In the genomic region with DNA sequence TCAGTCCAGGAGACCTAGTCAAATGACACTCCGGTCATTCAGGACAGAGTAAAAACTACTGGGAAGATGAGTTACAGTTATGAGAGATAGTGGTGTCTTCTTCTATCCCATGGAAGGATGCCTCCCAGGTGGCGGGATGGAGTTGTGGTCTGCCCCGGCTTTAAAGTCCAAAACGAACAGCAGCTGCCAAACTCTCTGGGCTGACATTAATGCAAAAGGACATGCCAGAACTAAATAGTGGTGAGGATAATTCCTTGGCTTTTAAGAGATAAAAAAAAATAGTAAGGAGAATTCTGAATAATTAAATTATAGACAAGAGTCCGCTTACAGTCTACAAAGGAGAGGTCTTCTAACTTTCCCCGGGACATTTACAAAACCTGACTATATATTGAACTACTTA, we compare ENCODE assay signal across 19 mouse cellular contexts.
DNase-seq lines count a peak whose midpoint lies in the region; ATAC-seq and TF ChIP-seq lines count a peak whose summit lies in the region.
"Had no signal": no experiment of that assay in that cellular context is flagged by ENCODE, and none has a peak within 500 bp of the region (broad histone marks: within the 10 kb centered on the region; RNA-seq: fewer than 3 reads in every experiment).

No protein-coding gene starts in this region.

- no peaks in the 10 kb centered on the region for H3K9me3 ChIP-seq in liver, embryonic 13.5 days (replicated peaks)
- no peaks in the 10 kb centered on the region for H3K9me3 ChIP-seq in liver, postnatal 0 days (ENCODE audit: low read length)
- no peaks in the 10 kb centered on the region for H3K9me3 ChIP-seq in midbrain, embryonic 11.5 days (ENCODE audit: control insufficient read depth, low read length)
- no peaks in the 10 kb centered on the region for H3K9me3 ChIP-seq in midbrain, embryonic 16.5 days (replicated peaks; ENCODE audit: control insufficient read depth, low read length, poor library complexity, severe bottlenecking)
- H3K9me3 ChIP-seq: embryonic facial prominence, embryonic 10.5 days; embryonic facial prominence, embryonic 12.5 days; forebrain, embryonic 13.5 days; forebrain, embryonic 15.5 days had no signal

- TF ChIP-seq EP300 in liver, postnatal 0 days (IDR thresholded peaks at IDR 0.05; ENCODE audit: low read depth), result no peak

- H3K4me3 ChIP-seq in liver, embryonic 13.5 days (replicated peaks), result no peak overlapping the region
- H3K4me3 ChIP-seq in liver, postnatal 0 days (ENCODE audit: low read depth, low read length), result no peak overlapping the region
- no peak overlapping the region for H3K4me3 ChIP-seq in midbrain, embryonic 11.5 days (ENCODE audit: low read depth, low read length)
- no peak overlapping the region for H3K4me3 ChIP-seq in midbrain, embryonic 16.5 days (ENCODE audit: low read depth, low read length)
- H3K4me3 ChIP-seq: embryonic facial prominence, embryonic 10.5 days; embryonic facial prominence, embryonic 12.5 days; forebrain, embryonic 13.5 days; forebrain, embryonic 15.5 days had no signal

- H3K9ac ChIP-seq in liver, embryonic 13.5 days, result no peak overlapping the region
- H3K9ac ChIP-seq in liver, postnatal 0 days (replicated peaks), result no peak overlapping the region
- H3K9ac ChIP-seq in midbrain, embryonic 11.5 days (ENCODE audit: low read length), result no peak overlapping the region
- no peak overlapping the region for H3K9ac ChIP-seq in midbrain, embryonic 16.5 days (ENCODE audit: low read depth, low read length)
- H3K9ac ChIP-seq: embryonic facial prominence, embryonic 12.5 days; forebrain, embryonic 13.5 days; forebrain, embryonic 15.5 days; forebrain, postnatal 0 days had no signal

- H3K27ac ChIP-seq in liver, embryonic 13.5 days, result peak overlapping the region; percentile 82
- H3K27ac ChIP-seq in liver, postnatal 0 days (ENCODE audit: low read depth), result no peak overlapping the region
- H3K27ac ChIP-seq in midbrain, embryonic 11.5 days (ENCODE audit: low read depth, low read length), result no peak overlapping the region
- no peak overlapping the region for H3K27ac ChIP-seq in midbrain, embryonic 16.5 days (ENCODE audit: low read length)
- H3K27ac ChIP-seq: embryonic facial prominence, embryonic 10.5 days; embryonic facial prominence, embryonic 12.5 days; forebrain, embryonic 13.5 days; forebrain, embryonic 15.5 days had no signal

- H3K4me2 ChIP-seq in liver, embryonic 13.5 days, result no peak overlapping the region
- H3K4me2 ChIP-seq in liver, postnatal 0 days (ENCODE audit: low read depth, low read length), result no peak overlapping the region
- H3K4me2 ChIP-seq in midbrain, embryonic 11.5 days, result no peak overlapping the region
- H3K4me2 ChIP-seq in midbrain, embryonic 16.5 days (ENCODE audit: low read length), result no peak overlapping the region
- H3K4me2 ChIP-seq: embryonic facial prominence, embryonic 12.5 days; forebrain, embryonic 13.5 days; forebrain, embryonic 15.5 days had no signal

- 92% methylated on average over 6 of the region's 6 CpGs for WGBS in liver, embryonic 13.5 days (ENCODE audit: insufficient replicate concordance)
- WGBS in liver, postnatal 0 days (ENCODE audit: insufficient replicate concordance), result 93% methylated on average over 6 of the region's 6 CpGs
- 88% methylated on average over 6 of the region's 6 CpGs for WGBS in midbrain, embryonic 11.5 days
- WGBS in midbrain, embryonic 16.5 days, result 69% methylated on average over 6 of the region's 6 CpGs

- TF ChIP-seq CTCF in liver, postnatal 0 days (IDR thresholded peaks at IDR 0.05; ENCODE audit: low read depth), result no peak

- no peak for ATAC-seq in liver, embryonic 13.5 days (ENCODE audit: low read depth)
- ATAC-seq in liver, postnatal 0 days, result no peak
- ATAC-seq in midbrain, embryonic 11.5 days (ENCODE audit: low FRiP score), result no peak
- no peak for ATAC-seq in midbrain, embryonic 16.5 days
- ATAC-seq: activated CD4-positive, CD25-positive, alpha-beta regulatory T cell, adult 4 months; forebrain, embryonic 13.5 days; forebrain, embryonic 15.5 days; forebrain, postnatal 0 days; Patski had no signal

- no peak for DNase-seq in liver, embryonic 13.5 days
- no peak for DNase-seq in liver, postnatal 0 days
- DNase-seq in midbrain, embryonic 11.5 days (ENCODE audit: low spot score, missing footprints), result peak; percentile 57
- no peak for DNase-seq in urinary bladder, postnatal 10 days (ENCODE audit: low spot score)
- DNase-seq: adrenal gland, adult 8-10 months; adrenal gland, postnatal 14 days; adrenal gland, postnatal 36 days; cerebellum, adult 11-12 months; cerebellum, adult 2 months; cerebellum, adult 9-10 months; cerebellum, postnatal 25 days; forebrain, postnatal 0 days had no signal

- no peaks in the 10 kb centered on the region for H3K36me3 ChIP-seq in liver, embryonic 13.5 days
- no peaks in the 10 kb centered on the region for H3K36me3 ChIP-seq in liver, postnatal 0 days (replicated peaks; ENCODE audit: insufficient read depth, low read length)
- H3K36me3 ChIP-seq in midbrain, embryonic 11.5 days (ENCODE audit: control insufficient read depth, insufficient read depth, low read length), result no peaks in the 10 kb centered on the region
- H3K36me3 ChIP-seq in midbrain, embryonic 16.5 days (ENCODE audit: control insufficient read depth, insufficient read depth, low read length), result no peaks in the 10 kb centered on the region
- H3K36me3 ChIP-seq: embryonic facial prominence, embryonic 10.5 days; embryonic facial prominence, embryonic 12.5 days; forebrain, embryonic 15.5 days had no signal

- no peaks in the 10 kb centered on the region for H3K27me3 ChIP-seq in liver, embryonic 13.5 days
- H3K27me3 ChIP-seq in liver, postnatal 0 days (ENCODE audit: insufficient read depth, low read length), result no peaks in the 10 kb centered on the region
- no peaks in the 10 kb centered on the region for H3K27me3 ChIP-seq in midbrain, embryonic 11.5 days (ENCODE audit: control insufficient read depth, insufficient read depth, low read length)
- no peaks in the 10 kb centered on the region for H3K27me3 ChIP-seq in midbrain, embryonic 16.5 days (ENCODE audit: control insufficient read depth, insufficient read depth, low read depth, low read length)
- H3K27me3 ChIP-seq: embryonic facial prominence, embryonic 12.5 days; forebrain, embryonic 13.5 days; forebrain, embryonic 15.5 days; Patski had no signal

- peaks cover 79% of the 10 kb centered on the region for H3K4me1 ChIP-seq in liver, embryonic 13.5 days (replicated peaks)
- H3K4me1 ChIP-seq in liver, postnatal 0 days (ENCODE audit: insufficient read depth), result no peaks in the 10 kb centered on the region
- peaks cover 24% of the 10 kb centered on the region for H3K4me1 ChIP-seq in midbrain, embryonic 11.5 days (ENCODE audit: control insufficient read depth, insufficient read depth, low read length)
- H3K4me1 ChIP-seq in midbrain, embryonic 16.5 days (ENCODE audit: control insufficient read depth, insufficient read depth, low read length), result peaks cover 36% of the 10 kb centered on the region
